Mouse (Mus musculus) inflammation-experienced regulatory T-cells, adult 6 months (primary cell): ENCODE results near the gene Grwd1. TPM values are rescaled to one million over a fixed set of nuclear protein-coding genes. Genes with fewer than 3 reads are reported as not detected.

Experiments
- polyA plus RNA-seq, 3 experiments: library from polyadenylated mRNA; unstranded; fragments of 100-300 nt; shearing (Covaris generic); gene quantifications; one replicate each; pipeline ENCODE4 v1.2.1; 2017

The Grwd1 gene
- polyA plus RNA-seq, 3 experiments from 2014 or later: 16.5 to 29.3 (median 27.2) TPM

Other genes starting within 250 kb of the Grwd1 start
- gene Fgf21, start 215.5 kb downstream of the Grwd1 start, polyA plus RNA-seq: not detected
- gene Fut1, start 213.7 kb downstream of the Grwd1 start, polyA plus RNA-seq: not detected
- not detected for gene Izumo1, start 209.1 kb downstream of the Grwd1 start, polyA plus RNA-seq
- gene Rasip1, start 203.5 kb downstream of the Grwd1 start, polyA plus RNA-seq: under 1 TPM in 1 of 3 experiments, not detected in 2; 0.17 TPM
- not detected for gene Mamstr, start 191.0 kb downstream of the Grwd1 start, polyA plus RNA-seq
- gene Fut2, start 164.6 kb downstream of the Grwd1 start, polyA plus RNA-seq: not detected
- gene Ntn5, start 146.9 kb downstream of the Grwd1 start, polyA plus RNA-seq: not detected
- under 1 TPM in 1 of 3 experiments, not detected in 2; 0.22 TPM for gene Sec1, start 136.5 kb downstream of the Grwd1 start, polyA plus RNA-seq
- 1 to 10 TPM in 2 of 3 experiments, not detected in 1; 1.5 TPM for gene Car11, start 131.1 kb downstream of the Grwd1 start, polyA plus RNA-seq
- 1 to 10 TPM; 3.1 to 8.6 (median 6.5) TPM for gene Dbp, start 125.9 kb downstream of the Grwd1 start, polyA plus RNA-seq
- 1,000 to 10,000 TPM; 1,609 to 2,946 (median 2,383) TPM for gene Rpl18, start 115.5 kb downstream of the Grwd1 start, polyA plus RNA-seq
- gene Sphk2, start 112.9 kb downstream of the Grwd1 start, polyA plus RNA-seq: 10 to 100 TPM; 12.1 to 17.3 (median 15.5) TPM
- gene Fam83e, start 109.7 kb downstream of the Grwd1 start, polyA plus RNA-seq: under 1 TPM in 2 of 3 experiments, not detected in 1; 0.63 to 0.80 TPM
- gene Spaca4, start 105.1 kb downstream of the Grwd1 start, polyA plus RNA-seq: not detected
- under 1 TPM in 1 of 3 experiments, not detected in 2; 0.58 TPM for gene Lmtk3, start 47.2 kb downstream of the Grwd1 start, polyA plus RNA-seq
- gene Sult2b1, start 46.3 kb downstream of the Grwd1 start, polyA plus RNA-seq: 1 to 10 TPM; 3.4 to 6.4 (median 3.8) TPM
- gene Cyth2, start 16.4 kb downstream of the Grwd1 start, polyA plus RNA-seq: 10 to 100 TPM; 11.9 to 19.8 (median 16.7) TPM
- not detected for gene Kcnj14, start 6.2 kb downstream of the Grwd1 start, polyA plus RNA-seq
- gene Kdelr1, start 41.8 kb upstream of the Grwd1 start, polyA plus RNA-seq: 10 to 100 TPM; 18.9 to 39.3 (median 36.9) TPM
- gene Grin2d, start 47.4 kb upstream of the Grwd1 start, polyA plus RNA-seq: not detected
- gene Syngr4, start 65.8 kb upstream of the Grwd1 start, polyA plus RNA-seq: under 1 TPM in 1 of 3 experiments, not detected in 2; 0.52 TPM
- gene Tmem143, start 66.0 kb upstream of the Grwd1 start, polyA plus RNA-seq: 1 to 10 TPM; 3.7 to 7.0 (median 5.0) TPM
- gene Emp3, start 90.5 kb upstream of the Grwd1 start, polyA plus RNA-seq: 100 to 1,000 TPM; 512 to 771 (median 583) TPM
- gene Ccdc114, start 93.1 kb upstream of the Grwd1 start, polyA plus RNA-seq: 1 to 10 TPM; 1.4 to 1.8 (median 1.4) TPM
- gene Abcc6, start 199.4 kb upstream of the Grwd1 start, polyA plus RNA-seq: not detected
- gene Nomo1, start 202.8 kb upstream of the Grwd1 start, polyA plus RNA-seq: 10 to 100 TPM; 18.2 to 22.0 (median 21.4) TPM